Mouse (Mus musculus): ENCODE data around the gene Prox1.

Prox1 gene

GRCm38 (mm10) chr1:190169911-190170818, at the start of gene Prox1:
Gene Prox1, minus strand, starts transcription at chr1:190170714.
- peak; percentile 76 to 84 for DNase-seq

GRCm38 (mm10) chr1:190216621-190217020, 46.1 kb upstream of the Prox1 start:
- DNase-seq: no peak

- DNase-seq: peak; percentile 40 to 63
Observed at GRCm38 (mm10) chr1:190214626-190215025, 44.1 kb upstream of the Prox1 start.

GRCm38 (mm10) chr1:190213175-190213574, 42.7 kb upstream of the Prox1 start:
- no peak for DNase-seq

GRCm38 (mm10) chr1:190207246-190207645, 36.7 kb upstream of the Prox1 start:
- DNase-seq: no peak

GRCm38 (mm10) chr1:190205691-190206090, 35.2 kb upstream of the Prox1 start:
- no peak for DNase-seq

GRCm38 (mm10) chr1:190204378-190205070, 34.0 kb upstream of the Prox1 start:
- no peak for DNase-seq

- no peak for DNase-seq
Observed at GRCm38 (mm10) chr1:190201696-190202095, 31.2 kb upstream of the Prox1 start.

- no peak for DNase-seq
Observed at GRCm38 (mm10) chr1:190200996-190201395, 30.5 kb upstream of the Prox1 start.

- DNase-seq: no peak
Observed at GRCm38 (mm10) chr1:190198247-190198646, 27.7 kb upstream of the Prox1 start.

GRCm38 (mm10) chr1:190192011-190192410, 21.5 kb upstream of the Prox1 start:
- no peak for DNase-seq

- peak; percentile 52 to 60 for DNase-seq
Observed at GRCm38 (mm10) chr1:190190231-190190965, 19.9 kb upstream of the Prox1 start.

- DNase-seq: no peak
Observed at GRCm38 (mm10) chr1:190189125-190189524, 18.6 kb upstream of the Prox1 start.

- no peak for DNase-seq
Observed at GRCm38 (mm10) chr1:190186336-190186735, 15.8 kb upstream of the Prox1 start.

GRCm38 (mm10) chr1:190185284-190185683, 14.8 kb upstream of the Prox1 start:
- no peak for DNase-seq

GRCm38 (mm10) chr1:190183574-190183973, 13.1 kb upstream of the Prox1 start:
- no peak for DNase-seq

GRCm38 (mm10) chr1:190181765-190182164, 11.3 kb upstream of the Prox1 start:
- DNase-seq: no peak

GRCm38 (mm10) chr1:190180861-190181260, 10.3 kb upstream of the Prox1 start:
- no peak for DNase-seq

GRCm38 (mm10) chr1:190176961-190177360, 6.4 kb upstream of the Prox1 start:
- peak in 1 of 2 experiments; percentile 19 for DNase-seq

GRCm38 (mm10) chr1:190174671-190175661, 4.5 kb upstream of the Prox1 start:
- DNase-seq: peak in 1 of 2 experiments; percentile 40

- DNase-seq: peak; percentile 27 to 48
Observed at GRCm38 (mm10) chr1:190174231-190174630, 3.7 kb upstream of the Prox1 start.

- peak in 1 of 2 experiments; percentile 29 for DNase-seq
Observed at GRCm38 (mm10) chr1:190173596-190173995, 3.1 kb upstream of the Prox1 start.

All from kidney, postnatal 4 days (tissue).